Mouse (Mus musculus) MEL (cell line): ENCODE results near the gene Rtn2. TPM values are rescaled to one million over a fixed set of nuclear protein-coding genes. Genes with fewer than 3 reads are reported as not detected.

ENCODE experiments used
- DNase-seq: peaks from one replicate; pipeline ENCODE4 v3.0.0; 2011; ENCODE audit warnings: low read depth, low spot score
- H3K27ac ChIP-seq: 2 replicates; pipeline ENCODE4 v1.5.1; 2012; ENCODE audit warnings: low read depth, mild to moderate bottlenecking, control low read depth, low read length, moderate library complexity; ENCODE audit not compliant: control insufficient read depth
- H3K27me3 ChIP-seq, 2 experiments: fragments of 150-350 bp in 1 of 2; sonication (generic) in 1 of 2; 2 replicates each; pipeline ENCODE4 v1.6.1; 2012; ENCODE audit warnings: low read length in 2 of 2, mild to moderate bottlenecking in 2 of 2, improper control_type of control experiment in 1 of 2, moderate library complexity in 1 of 2; ENCODE audit not compliant: insufficient read depth in 2 of 2, control insufficient read depth in 1 of 2
- H3K36me3 ChIP-seq, 2 experiments: 2 replicates each; pipeline ENCODE4 v1.6.1; 2012 to 2014; ENCODE audit warnings: low read length in 2 of 2, improper control_type of control experiment in 1 of 2, inconsistent platforms in 1 of 2, mild to moderate bottlenecking in 1 of 2; ENCODE audit not compliant: insufficient read depth in 2 of 2, control insufficient read depth in 1 of 2
- H3K4me1 ChIP-seq, 2 experiments: fragments of 150-350 bp in 1 of 2; sonication (generic) in 1 of 2; 2 replicates each; pipeline ENCODE4 v1.6.1; 2012; ENCODE audit warnings: low read length in 2 of 2, improper control_type of control experiment in 1 of 2, mild to moderate bottlenecking in 1 of 2; ENCODE audit not compliant: insufficient read depth in 2 of 2, control insufficient read depth in 1 of 2
- H3K4me3 ChIP-seq, 2 experiments: fragments of 150-350 bp in 1 of 2; sonication (generic) in 1 of 2; 2 replicates each; pipeline ENCODE4 v1.5.1; 2012; ENCODE audit warnings: low read depth in 2 of 2, low read length in 2 of 2, mild to moderate bottlenecking in 2 of 2, moderate library complexity in 2 of 2, control low read depth in 1 of 2, improper control_type of control experiment in 1 of 2; ENCODE audit not compliant: control insufficient read depth in 1 of 2, insufficient read depth in 1 of 2
- H3K79me2 ChIP-seq: 2 replicates; pipeline ENCODE4 v1.6.1; 2012; ENCODE audit warnings: mild to moderate bottlenecking, low read length, moderate library complexity; ENCODE audit not compliant: control insufficient read depth, poor library complexity, insufficient read depth
- H3K9ac ChIP-seq: 2 replicates; pipeline ENCODE4 v1.6.1; 2012; ENCODE audit warnings: low read depth, mild to moderate bottlenecking, control low read depth, low read length, moderate library complexity; ENCODE audit not compliant: control insufficient read depth, poor library complexity, severe bottlenecking
- H3K9me3 ChIP-seq: fragments of 150-350 bp; sonication (generic); replicated peaks from 2 replicates; pipeline ENCODE4 v1.6.1; 2012; ENCODE audit warnings: mild to moderate bottlenecking, low read length, improper control_type of control experiment, moderate library complexity; ENCODE audit not compliant: insufficient read depth
- CHD1 ChIP-seq: IDR thresholded peaks from 2 replicates; pipeline ENCODE4 v1.6.1; 2012; ENCODE audit warnings: low read depth, mild to moderate bottlenecking, inconsistent platforms, low read length, improper control_type of control experiment
- CHD2 ChIP-seq: IDR thresholded peaks from 2 replicates; pipeline ENCODE4 v1.6.1; 2011; ENCODE audit warnings: low read length, improper control_type of control experiment
- E2F4 ChIP-seq: IDR thresholded peaks from 2 replicates; pipeline ENCODE4 v1.6.1; 2011; ENCODE audit warnings: low read depth, low read length, improper control_type of control experiment, borderline replicate concordance
- EP300 ChIP-seq, 2 experiments: IDR thresholded peaks; 2 replicates each; pipeline ENCODE4 v1.6.1; 2011; ENCODE audit warnings: improper control_type of control experiment in 2 of 2, low read length in 2 of 2, low read depth in 1 of 2, mild to moderate bottlenecking in 1 of 2
- HCFC1 ChIP-seq: IDR thresholded peaks from 2 replicates; pipeline ENCODE4 v1.6.1; 2012; ENCODE audit warnings: low read depth, mild to moderate bottlenecking, inconsistent platforms, low read length, improper control_type of control experiment, moderate library complexity
- JUND ChIP-seq: IDR thresholded peaks from 2 replicates; pipeline ENCODE4 v1.6.1; 2011; ENCODE audit warnings: low read depth, mild to moderate bottlenecking, improper control_type of control experiment, low read length
- MAFK ChIP-seq: IDR thresholded peaks from 2 replicates; pipeline ENCODE4 v1.6.1; 2011; ENCODE audit warnings: low read depth, mild to moderate bottlenecking, low read length, improper control_type of control experiment, borderline replicate concordance
- POLR2AphosphoS2 ChIP-seq: IDR thresholded peaks from 2 replicates; pipeline ENCODE4 v1.6.1; 2011; ENCODE audit warnings: low read length, improper control_type of control experiment
- SMC3 ChIP-seq: IDR thresholded peaks from 2 replicates; pipeline ENCODE4 v1.6.1; 2011; ENCODE audit warnings: low read depth, low read length, improper control_type of control experiment
- TCF12 ChIP-seq: IDR thresholded peaks from 2 replicates; pipeline ENCODE4 v1.6.1; 2014; ENCODE audit warnings: low read depth, mild to moderate bottlenecking, inconsistent platforms, low read length, improper control_type of control experiment, moderate library complexity
- UBTF ChIP-seq: IDR thresholded peaks from 2 replicates; pipeline ENCODE4 v1.6.1; 2012; ENCODE audit warnings: low read depth, mild to moderate bottlenecking, inconsistent platforms, low read length, improper control_type of control experiment, moderate library complexity, borderline replicate concordance; ENCODE audit not compliant: insufficient read depth
- USF1 ChIP-seq: IDR thresholded peaks from 2 replicates; pipeline ENCODE4 v1.6.1; 2014; ENCODE audit warnings: low read depth, mild to moderate bottlenecking, inconsistent platforms, low read length, improper control_type of control experiment, moderate library complexity
- ZC3H11A ChIP-seq: IDR thresholded peaks from 2 replicates; pipeline ENCODE4 v1.6.1; 2012; ENCODE audit warnings: low read depth, mild to moderate bottlenecking, inconsistent platforms, low read length, improper control_type of control experiment
- ZKSCAN1 ChIP-seq: IDR thresholded peaks from 2 replicates; pipeline ENCODE4 v1.6.1; 2012; ENCODE audit warnings: low read depth, mild to moderate bottlenecking, inconsistent platforms, low read length, improper control_type of control experiment, moderate library complexity
- ZNF384 ChIP-seq: IDR thresholded peaks from 2 replicates; pipeline ENCODE4 v1.6.1; 2012; ENCODE audit warnings: low read depth, mild to moderate bottlenecking, inconsistent platforms, low read length, improper control_type of control experiment
- polyA plus RNA-seq, 2 experiments: library from polyadenylated mRNA; stranded (reverse) in 1 of 2; unstranded in 1 of 2; fragments of >175 nt in 1 of 2; fragments of >200 nt in 1 of 2; gene quantifications; 2 replicates each; pipeline versions ENCODE4 v1.2.1 to v1.2.4; 2012; ENCODE audit warnings: low replicate concordance in 2 of 2, low read depth in 1 of 2; ENCODE audit not compliant: insufficient read length in 2 of 2, insufficient read depth in 1 of 2, missing spikeins in 1 of 2
- total RNA-seq: library from RNA; depleted of rRNA; stranded (reverse); fragments of 300-350 nt; gene quantifications from 2 replicates; pipeline ENCODE4 v1.2.3, GENCODE M21; 2012

The Rtn2 gene
- total and polyA plus RNA-seq, 3 experiments: 0.27 to 1.4 TPM; not detected in 1

- TF ChIP-seq E2F4: no peak
- TF ChIP-seq SMC3: no peak
- TF ChIP-seq UBTF: no peak
- Histone ChIP-seq H3K9ac (no peak overlapping the region), H3K27ac (no peak overlapping the region), H3K79me2 (no peaks in the 10 kb centered on the region), H3K27me3 (peaks cover 0 to 2% of the 10 kb centered on the region in 2 experiments; a peak in 1 of 4 replicates), H3K36me3 (peaks cover 0 to 11% of the 10 kb centered on the region in 2 experiments; a peak in 2 of 4 replicates), H3K4me1 (peaks cover 4 to 35% of the 10 kb centered on the region in 2 experiments), H3K4me3 (no peak overlapping the region), H3K9me3 (no peaks in the 10 kb centered on the region)
- no peak for DNase-seq
These were observed 39.0 kb downstream of the Rtn2 start for GRCm38 (mm10) chr7:19321464-19321863.

DNA sequence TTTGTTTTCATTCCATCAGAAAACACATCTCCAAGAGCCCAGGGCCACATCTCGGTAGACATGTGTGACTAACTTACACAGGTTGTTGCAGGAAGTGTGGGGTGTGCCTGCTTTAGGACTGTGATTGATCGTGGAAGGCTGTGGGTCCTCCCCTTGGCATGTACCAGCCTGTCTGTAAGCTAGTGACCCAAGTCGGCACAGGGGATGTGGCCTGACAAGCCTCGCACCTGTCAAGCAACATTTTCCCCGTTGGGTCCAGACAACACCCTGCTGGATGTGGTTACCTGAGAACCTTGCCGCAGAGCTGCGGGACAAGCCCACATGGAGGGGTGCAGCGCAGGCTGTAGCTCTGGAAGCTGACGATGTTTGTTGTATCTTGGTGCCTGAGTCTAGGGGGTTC, 40.1 kb downstream of the Rtn2 start:
- DNase-seq: no peak
- H3K27me3 ChIP-seq: peaks cover 0 to 2% of the 10 kb centered on the region in 2 experiments; a peak in 1 of 4 replicates
- H3K36me3 ChIP-seq: peaks cover 0 to 12% of the 10 kb centered on the region in 2 experiments; a peak in 2 of 4 replicates
- no peaks in the 10 kb centered on the region for H3K9me3 ChIP-seq
- H3K4me1 ChIP-seq: peaks cover 9 to 30% of the 10 kb centered on the region in 2 experiments
- no peak for TF ChIP-seq CHD2
- no peak for TF ChIP-seq HCFC1
- TF ChIP-seq MAFK: no peak
- TF ChIP-seq JUND: no peak
- no peak for TF ChIP-seq ZC3H11A
- no peak for TF ChIP-seq ZNF384
- no peak for TF ChIP-seq EP300 (IDR thresholded peaks at IDR 0.05; ENCODE audit: low read depth in 1 of 2, low read length in 2 of 2)
- no peak for TF ChIP-seq CHD1
- no peak for TF ChIP-seq SMC3
- TF ChIP-seq ZKSCAN1: no peak
- TF ChIP-seq USF1: no peak
- TF ChIP-seq POLR2AphosphoS2: no peak
- no peak overlapping the region for H3K27ac ChIP-seq
- H3K9ac ChIP-seq: no peak overlapping the region
- no peaks in the 10 kb centered on the region for H3K79me2 ChIP-seq
- no peak overlapping the region for H3K4me3 ChIP-seq

- Histone ChIP-seq H3K36me3 (peaks cover 0 to 15% of the 10 kb centered on the region in 2 experiments; a peak in 2 of 4 replicates), H3K9me3 (no peaks in the 10 kb centered on the region), H3K27ac (no peak overlapping the region), H3K27me3 (peaks cover 0 to 2% of the 10 kb centered on the region in 2 experiments; a peak in 1 of 4 replicates), H3K4me1 (peaks cover 9 to 27% of the 10 kb centered on the region in 2 experiments), H3K79me2 (no peaks in the 10 kb centered on the region), H3K4me3 (no peak overlapping the region), H3K9ac (no peak overlapping the region)
- DNase-seq: no peak
- TF ChIP-seq TCF12 (no peak), ZC3H11A (no peak)
These were observed 41.8 kb downstream of the Rtn2 start for GRCm38 (mm10) chr7:19324221-19324620.
